Mouse (Mus musculus): ENCODE results near the gene Lrrn4cl.
"Not testable (repeated sequence)": the region's sequence is repeated elsewhere in the genome, so short reads cannot be mapped to it uniquely, and the experiment has no call there.

DNA sequence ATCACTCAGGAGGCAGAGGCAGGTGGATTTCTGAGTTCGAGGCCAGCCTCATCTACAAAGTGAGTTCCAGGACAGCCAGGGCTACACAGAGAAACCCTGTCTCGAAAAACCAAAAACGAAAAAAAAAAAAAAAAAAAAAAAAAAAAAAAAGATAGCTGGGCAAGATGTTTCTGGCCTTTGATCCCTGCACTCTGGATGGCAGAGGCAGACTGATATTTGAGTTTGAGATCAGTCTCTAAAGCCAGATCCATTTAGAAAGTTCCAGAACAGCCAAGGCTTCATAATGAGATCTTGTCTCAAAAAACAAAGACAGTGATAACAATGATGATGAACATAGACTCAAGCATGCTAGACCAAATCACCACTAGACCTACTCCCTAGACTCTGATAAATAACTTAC lies 19.8 kb downstream of the Lrrn4cl start:
- not testable (repeated sequence) for TF ChIP-seq CTCF (conservative IDR thresholded peaks at IDR 0.05; ENCODE audit: low read length); NANOG (IDR thresholded peaks at IDR 0.05; ENCODE audit: borderline replicate concordance, low read length); POU5F1 (IDR thresholded peaks at IDR 0.05; ENCODE audit: borderline replicate concordance, low read length)

Measured in E14TG2a.4 (cell line).